Mouse (Mus musculus): Measurements from ENCODE around the gene Morn5.

The Morn5 gene

GRCm38 (mm10) chr2:36048748-36049566 lies at the start of gene Morn5, which contains the start of gene Ndufa8:
TSS of gene Morn5 (plus strand) at chr2:36049458.
TSS of gene Ndufa8 (minus strand) at chr2:36049406.
- peak; percentile 98 for DNase-seq

GRCm38 (mm10) chr2:36000390-36000789 lies 48.9 kb upstream of the Morn5 start:
- DNase-seq, result no peak

DNA sequence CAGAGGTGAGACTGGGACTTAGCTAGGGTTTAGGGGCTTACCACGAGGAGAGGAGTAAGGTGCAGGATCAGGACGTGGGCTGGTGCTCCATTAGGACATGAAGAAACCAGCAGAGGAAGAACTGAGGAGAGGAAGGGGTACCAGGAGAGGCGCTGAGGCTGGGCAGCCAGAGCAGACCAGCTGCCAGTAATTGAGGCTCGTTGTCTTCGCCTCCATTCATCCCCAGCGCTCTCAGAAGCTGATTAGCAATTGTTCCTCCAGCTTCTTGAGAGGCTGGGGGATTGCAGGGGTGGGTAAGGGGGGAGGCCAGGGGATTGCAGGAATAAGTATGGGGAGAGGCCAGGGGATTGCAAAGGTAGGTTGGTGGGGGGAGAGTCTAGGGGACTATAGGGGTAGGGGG lies 47.1 kb upstream of the Morn5 start:
- no peak for DNase-seq

DNA sequence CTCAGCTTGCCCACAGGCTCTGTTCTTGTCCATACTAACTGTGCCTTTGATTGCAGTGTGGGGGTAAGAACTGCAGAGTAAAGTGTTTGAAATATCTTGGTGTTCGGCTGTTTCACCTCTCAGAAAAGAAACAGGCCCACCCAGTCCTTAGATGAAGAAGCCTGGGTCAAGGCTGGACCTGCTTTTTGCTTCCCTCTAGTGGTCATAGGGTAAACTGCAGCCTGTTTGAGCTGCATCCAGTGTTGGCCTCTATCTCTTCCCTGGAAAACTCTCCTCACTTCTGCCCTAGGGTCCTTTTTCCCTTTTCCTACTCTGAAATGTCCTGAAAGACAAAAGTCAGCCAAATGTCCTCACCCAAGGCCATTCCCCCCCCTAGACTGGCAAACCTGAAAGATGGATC lies 41.2 kb upstream of the Morn5 start:
- DNase-seq, result no peak

GRCm38 (mm10) chr2:36009386-36009785 lies 39.9 kb upstream of the Morn5 start:
- DNase-seq, result peak; percentile 64

GRCm38 (mm10) chr2:36010579-36010978 lies 38.7 kb upstream of the Morn5 start:
- DNase-seq, result no peak

DNA sequence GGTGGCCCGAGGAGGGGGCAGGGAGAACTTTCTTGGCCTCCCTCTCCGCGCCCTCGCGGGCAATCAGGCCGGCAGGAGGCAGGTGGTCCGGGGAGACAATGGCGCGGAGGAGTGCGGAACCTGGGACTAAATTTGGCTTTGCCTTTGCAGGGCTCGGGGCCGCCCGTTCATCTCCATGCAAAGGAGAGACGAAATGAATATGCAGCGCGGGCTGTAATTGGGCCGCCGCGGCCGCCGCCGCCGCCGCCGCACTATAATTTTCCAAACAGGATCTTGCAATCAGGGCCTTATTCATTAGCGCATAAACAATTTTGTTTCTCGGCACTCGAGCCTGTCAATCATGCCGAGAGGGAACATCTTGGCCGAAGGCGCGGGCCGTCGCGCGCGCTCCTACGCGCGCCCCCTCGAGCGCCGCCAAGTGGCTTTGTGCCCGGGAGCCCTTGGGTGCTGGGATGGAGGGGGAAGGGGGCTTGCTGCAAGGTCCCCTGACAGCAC lies 37.9 kb upstream of the Morn5 start:
- DNase-seq, result peak; percentile 45

GRCm38 (mm10) chr2:36013010-36013409 lies 36.2 kb upstream of the Morn5 start:
- no peak for DNase-seq

- DNase-seq, result peak; percentile 98
Measured at GRCm38 (mm10) chr2:36021385-36022159, 27.7 kb upstream of the Morn5 start.

DNA sequence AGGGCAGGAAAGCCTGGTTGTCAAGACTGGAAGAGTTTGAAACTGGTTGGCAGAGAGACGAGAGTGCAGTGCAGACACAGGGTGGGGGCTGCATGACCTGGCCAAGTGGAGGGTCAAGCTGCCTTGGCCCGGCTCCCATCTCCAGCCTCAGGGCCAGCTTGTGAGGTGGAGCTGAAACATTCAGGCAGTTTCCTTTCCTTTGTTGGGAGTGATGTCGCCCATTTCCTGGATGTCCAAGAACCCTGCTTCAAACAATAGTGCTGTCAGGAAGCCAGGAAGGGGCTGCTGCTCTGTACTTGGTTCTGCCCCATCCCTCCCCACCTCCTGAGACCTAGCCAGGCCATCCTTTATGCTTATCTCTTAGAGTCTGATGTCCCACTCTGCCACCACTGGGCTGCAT lies 26.0 kb upstream of the Morn5 start:
- DNase-seq, result no peak

- DNase-seq, result no peak
Measured at GRCm38 (mm10) chr2:36032884-36033283, 16.4 kb upstream of the Morn5 start.

DNA sequence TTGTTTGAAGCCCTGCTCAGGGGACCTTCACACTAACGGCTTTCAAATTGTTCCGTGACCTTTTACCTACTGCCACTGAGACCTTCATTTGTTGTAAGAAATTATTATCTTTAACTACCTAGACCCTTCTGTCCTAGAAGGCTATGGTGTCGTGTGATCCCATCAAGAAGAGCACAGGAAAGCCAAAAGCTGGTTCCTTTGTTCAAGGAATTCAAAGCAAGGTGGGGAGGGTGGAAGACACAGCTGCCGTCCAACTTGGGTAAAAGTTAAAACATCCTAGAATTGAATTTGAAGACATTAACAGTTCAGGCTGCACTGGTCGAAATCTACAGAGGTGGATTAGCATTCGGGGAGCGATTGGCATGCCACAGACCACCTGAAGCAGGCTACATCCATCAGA lies 15.3 kb upstream of the Morn5 start:
- DNase-seq, result no peak

GRCm38 (mm10) chr2:36034898-36035297 lies 14.4 kb upstream of the Morn5 start:
- DNase-seq, result no peak

DNA sequence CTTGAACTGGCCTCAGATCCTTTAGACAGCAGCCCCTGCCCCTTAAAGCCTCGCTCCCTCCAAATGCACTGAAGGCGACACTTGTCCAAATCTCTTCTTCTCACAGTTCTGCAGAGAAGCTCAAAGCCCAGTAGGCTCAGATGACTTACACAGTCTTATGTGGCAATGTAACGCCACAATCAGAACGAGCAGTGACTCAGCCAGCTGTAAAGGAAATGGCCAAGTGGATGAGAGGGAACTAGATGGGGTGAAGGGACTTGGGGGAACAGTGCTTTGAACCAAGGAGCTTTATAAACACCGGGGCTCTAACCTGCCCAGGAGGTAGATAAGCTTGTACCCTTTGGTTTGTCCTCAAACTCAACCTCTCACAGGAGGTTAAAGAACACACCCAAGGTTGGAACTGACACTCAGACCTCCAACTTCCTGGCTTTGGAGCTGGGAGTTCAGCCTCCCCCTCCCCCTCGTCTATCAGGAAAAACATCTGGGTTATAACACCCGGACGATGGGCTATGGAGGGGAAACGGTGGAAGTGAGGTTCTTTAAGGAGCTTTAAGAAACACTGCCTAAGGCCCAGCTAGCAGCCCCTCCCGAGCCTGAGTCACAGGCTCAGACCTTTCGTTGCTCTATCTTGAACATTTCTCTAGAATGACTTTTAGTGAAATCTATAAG lies 13.7 kb upstream of the Morn5 start:
- no peak for DNase-seq

DNA sequence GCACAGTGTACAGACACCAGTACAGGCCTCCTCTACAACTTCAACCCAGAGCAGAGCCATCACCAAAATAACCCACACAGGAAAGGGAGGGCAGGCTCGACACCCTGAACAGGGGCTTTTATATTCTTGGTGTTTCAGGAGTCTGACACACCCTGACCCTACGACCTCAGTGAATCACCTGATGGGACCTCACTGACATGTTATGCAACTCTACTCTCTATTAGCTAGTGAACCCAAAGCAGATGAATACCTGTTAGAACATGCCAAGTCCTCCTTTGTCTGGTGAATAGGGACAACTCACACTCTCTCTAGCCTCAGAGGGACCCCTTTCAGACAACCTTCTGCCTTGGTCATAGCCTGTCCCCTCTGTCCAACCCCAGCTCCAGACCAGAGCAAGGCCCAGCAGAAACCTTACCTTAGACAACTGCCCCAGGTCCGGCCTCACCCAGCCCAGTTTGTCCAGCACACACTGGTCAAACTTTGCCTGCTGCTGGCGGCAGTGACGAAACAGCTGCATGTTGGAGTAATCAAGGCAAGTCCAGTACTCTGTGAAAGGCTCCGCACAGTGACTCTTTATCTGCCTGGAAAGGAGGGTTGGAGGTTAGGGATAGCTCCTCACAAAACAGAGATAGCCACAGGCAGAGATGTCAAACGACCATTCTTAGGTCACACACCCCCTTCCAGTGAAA lies 9.8 kb upstream of the Morn5 start:
- DNase-seq, result no peak

DNA sequence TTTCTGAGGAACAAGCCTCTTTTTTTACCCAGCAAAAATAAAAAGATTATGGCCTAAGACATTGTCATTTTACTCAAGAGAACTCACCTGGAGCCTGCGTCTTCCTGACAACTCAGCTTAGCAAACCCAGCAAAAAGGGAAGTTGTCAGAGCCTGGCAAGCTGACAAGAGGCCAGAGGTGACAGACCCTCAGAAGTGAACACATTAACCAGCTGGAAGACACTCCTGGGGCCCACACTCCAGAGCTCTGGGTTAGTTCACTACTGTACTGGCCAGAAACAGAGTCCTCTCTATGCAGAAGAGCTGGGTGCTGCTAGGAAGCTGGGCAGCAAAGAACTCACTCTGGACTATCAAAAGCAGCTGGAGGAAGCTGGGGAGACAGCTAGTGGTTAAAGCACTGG lies 8.4 kb upstream of the Morn5 start:
- no peak for DNase-seq

GRCm38 (mm10) chr2:36048164-36048563 lies 1.1 kb upstream of the Morn5 start:
- DNase-seq, result no peak

DNA sequence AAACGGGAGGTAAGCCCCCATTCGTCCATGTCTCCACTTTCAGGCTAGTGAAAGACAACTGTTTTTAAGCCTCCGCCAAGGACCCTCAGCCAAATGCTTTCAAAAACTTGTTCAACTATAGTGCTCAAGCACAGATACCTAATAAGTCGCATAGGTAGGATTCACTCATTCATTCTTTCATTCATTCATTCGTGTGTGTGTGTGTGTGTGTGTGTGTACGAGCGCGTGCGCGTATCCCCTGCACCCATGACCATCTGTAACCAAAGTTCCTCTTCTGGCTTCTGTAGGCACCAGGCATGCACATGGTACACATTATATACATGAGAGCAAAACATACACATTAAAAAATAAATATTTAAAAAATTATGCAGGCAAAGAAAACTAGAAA lies 303 bp downstream of the Morn5 start:
- DNase-seq, result no peak

DNA sequence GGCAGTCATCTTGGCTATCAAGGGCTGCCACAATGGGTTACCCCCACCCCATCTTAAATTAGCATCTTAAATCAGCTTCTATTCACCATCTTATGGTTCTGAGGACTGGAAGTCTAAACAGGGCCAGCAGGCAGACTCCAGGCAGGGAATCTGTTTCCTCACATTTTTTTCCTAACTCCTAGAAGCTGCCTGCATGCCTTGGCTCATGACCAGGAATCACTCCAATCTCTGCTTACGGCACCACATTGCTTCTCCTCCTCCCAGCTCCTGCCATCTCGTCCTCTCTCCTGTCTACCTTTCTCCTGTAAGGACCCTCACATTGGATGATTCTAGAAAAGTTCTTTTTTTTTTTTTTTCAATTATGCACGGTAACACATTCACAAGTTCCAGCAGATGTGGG lies 4.0 kb downstream of the Morn5 start:
- peak; percentile 14 for DNase-seq

DNA sequence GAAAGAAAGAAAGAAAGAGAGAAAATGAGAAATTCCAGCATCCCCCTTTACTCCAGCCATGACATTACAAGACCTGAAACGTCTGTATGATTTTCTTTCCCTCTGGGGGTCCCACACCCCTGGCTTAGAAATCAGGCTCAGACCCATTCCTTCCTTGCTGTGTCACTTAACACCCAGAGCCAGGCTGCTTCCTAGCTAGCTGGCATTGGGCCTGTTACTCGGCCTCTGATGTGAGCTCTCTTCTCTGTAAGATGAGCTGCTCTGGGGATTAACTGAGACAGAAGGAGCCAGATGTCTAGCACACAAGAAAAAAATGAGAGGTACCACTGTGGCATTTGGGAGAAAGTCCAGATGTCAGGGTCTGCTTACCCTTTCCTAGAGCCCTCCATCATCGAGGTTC lies 7.0 kb downstream of the Morn5 start:
- DNase-seq, result no peak

- no peak for DNase-seq
Measured at GRCm38 (mm10) chr2:36061409-36061808, 12.2 kb downstream of the Morn5 start.

DNA sequence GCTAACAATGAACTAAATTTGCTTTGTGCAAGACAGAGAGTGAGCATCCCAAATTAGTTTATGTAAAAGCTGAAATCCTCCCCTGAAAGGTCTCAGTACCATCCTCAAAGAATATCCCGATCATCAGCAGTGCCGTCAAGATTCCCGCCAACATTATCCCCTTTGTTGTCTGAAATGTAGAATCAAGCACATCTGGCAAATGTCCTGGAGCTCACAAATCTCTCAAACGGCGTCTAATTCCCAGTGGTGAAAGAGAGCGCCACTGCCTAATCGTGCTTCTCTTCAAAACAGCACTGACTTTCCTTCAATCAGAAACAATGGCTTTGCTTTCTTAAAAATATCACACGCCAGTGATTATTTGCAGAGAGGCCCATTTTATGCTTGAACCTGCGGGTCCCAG lies 17.9 kb downstream of the Morn5 start:
- DNase-seq, result no peak

Measured in right cerebral cortex, postnatal 14 days (tissue).